Mouse (Mus musculus): ENCODE results near the gene Fkbpl.

Gene Fkbpl

GRCm38 (mm10) chr17:34629221-34629751 lies 15.3 kb upstream of the Fkbpl start, which contains the start of gene Prrt1:
TSS of gene Prrt1 (plus strand) at chr17:34629533.
- Histone ChIP-seq H3K27me3 (ENCODE audit: insufficient read depth, low read length) (peaks cover 52% of the 10 kb centered on the region), H3K36me3 (ENCODE audit: insufficient read depth, low read length) (peaks cover 8% of the 10 kb centered on the region; the same call in 1 of the 2 replicates), H3K9me3 (ENCODE audit: low read length) (no peaks in the 10 kb centered on the region), H3K4me3 (replicated peaks; ENCODE audit: low read length) (peak within 1 kb of the TSS; percentile 86), H3K4me1 (replicated peaks; ENCODE audit: low read depth, low read length) (peaks cover 77% of the 10 kb centered on the region)
- no peak for TF ChIP-seq NANOG (IDR thresholded peaks at IDR 0.05; ENCODE audit: borderline replicate concordance, low read length)
- no peak for TF ChIP-seq POU5F1 (IDR thresholded peaks at IDR 0.05; ENCODE audit: borderline replicate concordance, low read length)
- no peak for TF ChIP-seq CTCF (conservative IDR thresholded peaks at IDR 0.05; ENCODE audit: low read length)

GRCm38 (mm10) chr17:34629796-34630603 lies 14.6 kb upstream of the Fkbpl start:
- Histone ChIP-seq H3K4me1 (replicated peaks; ENCODE audit: low read depth, low read length) (peaks cover 77% of the 10 kb centered on the region), H3K36me3 (ENCODE audit: insufficient read depth, low read length) (peaks cover 8% of the 10 kb centered on the region; the same call in 1 of the 2 replicates), H3K27me3 (ENCODE audit: insufficient read depth, low read length) (peaks cover 52% of the 10 kb centered on the region), H3K9me3 (ENCODE audit: low read length) (no peaks in the 10 kb centered on the region), H3K4me3 (replicated peaks; ENCODE audit: low read length) (no peak overlapping the region)
- TF ChIP-seq CTCF (conservative IDR thresholded peaks at IDR 0.05; ENCODE audit: low read length) (no peak), POU5F1 (IDR thresholded peaks at IDR 0.05; ENCODE audit: borderline replicate concordance, low read length) (no peak), NANOG (IDR thresholded peaks at IDR 0.05; ENCODE audit: borderline replicate concordance, low read length) (no peak)

- peaks cover 49% of the 10 kb centered on the region for H3K27me3 ChIP-seq (ENCODE audit: insufficient read depth, low read length)
- no peak for TF ChIP-seq NANOG (IDR thresholded peaks at IDR 0.05; ENCODE audit: borderline replicate concordance, low read length)
- no peak for TF ChIP-seq POU5F1 (IDR thresholded peaks at IDR 0.05; ENCODE audit: borderline replicate concordance, low read length)
- no peak for TF ChIP-seq CTCF (conservative IDR thresholded peaks at IDR 0.05; ENCODE audit: low read length)
- no peaks in the 10 kb centered on the region for H3K36me3 ChIP-seq (ENCODE audit: insufficient read depth, low read length)
- peak overlapping the region; percentile 80 for H3K4me3 ChIP-seq (replicated peaks; ENCODE audit: low read length)
- H3K4me1 ChIP-seq (replicated peaks; ENCODE audit: low read depth, low read length) = peaks cover 70% of the 10 kb centered on the region
- H3K9me3 ChIP-seq (ENCODE audit: low read length) = no peaks in the 10 kb centered on the region
Measured at GRCm38 (mm10) chr17:34630761-34631301, 13.7 kb upstream of the Fkbpl start.

GRCm38 (mm10) chr17:34631647-34632046 lies 12.9 kb upstream of the Fkbpl start:
- Histone ChIP-seq H3K27me3 (ENCODE audit: insufficient read depth, low read length) (peaks cover 43% of the 10 kb centered on the region), H3K4me3 (replicated peaks; ENCODE audit: low read length) (peak overlapping the region; percentile 80), H3K9me3 (ENCODE audit: low read length) (no peaks in the 10 kb centered on the region), H3K36me3 (ENCODE audit: insufficient read depth, low read length) (no peaks in the 10 kb centered on the region), H3K4me1 (replicated peaks; ENCODE audit: low read depth, low read length) (peaks cover 62% of the 10 kb centered on the region)
- TF ChIP-seq POU5F1 (IDR thresholded peaks at IDR 0.05; ENCODE audit: borderline replicate concordance, low read length) (no peak), NANOG (IDR thresholded peaks at IDR 0.05; ENCODE audit: borderline replicate concordance, low read length) (no peak), CTCF (conservative IDR thresholded peaks at IDR 0.05; ENCODE audit: low read length) (no peak)

GRCm38 (mm10) chr17:34632261-34632691 lies 12.3 kb upstream of the Fkbpl start:
- peaks cover 44% of the 10 kb centered on the region for H3K27me3 ChIP-seq (ENCODE audit: insufficient read depth, low read length)
- peaks cover 56% of the 10 kb centered on the region for H3K4me1 ChIP-seq (replicated peaks; ENCODE audit: low read depth, low read length)
- peak overlapping the region; percentile 80 for H3K4me3 ChIP-seq (replicated peaks; ENCODE audit: low read length)
- TF ChIP-seq POU5F1 (IDR thresholded peaks at IDR 0.05; ENCODE audit: borderline replicate concordance, low read length) (no peak), CTCF (conservative IDR thresholded peaks at IDR 0.05; ENCODE audit: low read length) (no peak), NANOG (IDR thresholded peaks at IDR 0.05; ENCODE audit: borderline replicate concordance, low read length) (no peak)
- no peaks in the 10 kb centered on the region for H3K36me3 ChIP-seq (ENCODE audit: insufficient read depth, low read length)
- H3K9me3 ChIP-seq (ENCODE audit: low read length) = no peaks in the 10 kb centered on the region

GRCm38 (mm10) chr17:34635671-34636070 lies 8.9 kb upstream of the Fkbpl start:
- Histone ChIP-seq H3K27me3 (ENCODE audit: insufficient read depth, low read length) (peaks cover 17% of the 10 kb centered on the region), H3K4me3 (replicated peaks; ENCODE audit: low read length) (no peak overlapping the region), H3K9me3 (ENCODE audit: low read length) (no peaks in the 10 kb centered on the region), H3K4me1 (replicated peaks; ENCODE audit: low read depth, low read length) (peaks cover 26% of the 10 kb centered on the region), H3K36me3 (ENCODE audit: insufficient read depth, low read length) (no peaks in the 10 kb centered on the region)
- no peak for TF ChIP-seq NANOG (IDR thresholded peaks at IDR 0.05; ENCODE audit: borderline replicate concordance, low read length)
- TF ChIP-seq CTCF (conservative IDR thresholded peaks at IDR 0.05; ENCODE audit: low read length) = no peak
- TF ChIP-seq POU5F1 (IDR thresholded peaks at IDR 0.05; ENCODE audit: borderline replicate concordance, low read length) = no peak

GRCm38 (mm10) chr17:34637459-34637858 lies 7.1 kb upstream of the Fkbpl start:
- Histone ChIP-seq H3K4me3 (replicated peaks; ENCODE audit: low read length) (no peak overlapping the region), H3K27me3 (ENCODE audit: insufficient read depth, low read length) (peaks cover 6% of the 10 kb centered on the region; the same call in 1 of the 2 replicates), H3K4me1 (replicated peaks; ENCODE audit: low read depth, low read length) (peaks cover 21% of the 10 kb centered on the region), H3K36me3 (ENCODE audit: insufficient read depth, low read length) (no peaks in the 10 kb centered on the region), H3K9me3 (ENCODE audit: low read length) (no peaks in the 10 kb centered on the region)
- TF ChIP-seq POU5F1 (IDR thresholded peaks at IDR 0.05; ENCODE audit: borderline replicate concordance, low read length) = no peak
- no peak for TF ChIP-seq CTCF (conservative IDR thresholded peaks at IDR 0.05; ENCODE audit: low read length)
- TF ChIP-seq NANOG (IDR thresholded peaks at IDR 0.05; ENCODE audit: borderline replicate concordance, low read length) = no peak

Measured in E14TG2a.4 (cell line).